Mouse (Mus musculus): Measurements from ENCODE around the gene Max.

Max gene

GRCm38 (mm10) chr12:76918855-76919254 lies 43.1 kb downstream of the Max start:
- no peak for DNase-seq

DNA sequence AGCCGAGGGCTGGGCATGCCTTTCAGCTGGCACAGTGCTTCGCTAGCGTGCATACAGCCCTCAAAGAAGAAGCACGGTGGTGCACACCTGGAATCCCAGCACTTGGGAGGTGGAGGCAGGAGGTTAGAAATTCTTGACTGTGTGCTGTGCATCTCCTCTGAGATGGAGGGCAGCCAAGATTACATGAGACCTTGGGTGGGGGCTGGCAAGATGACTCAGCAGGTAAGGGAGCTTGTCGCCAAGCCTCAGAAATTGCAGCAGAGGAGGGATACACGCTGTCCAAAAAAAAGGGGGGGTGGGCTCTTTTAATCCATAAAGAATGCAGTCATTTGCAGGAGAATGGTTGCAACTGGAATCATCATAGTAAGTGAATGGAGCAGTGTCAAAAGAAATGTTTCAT lies 43.9 kb downstream of the Max start:
- DNase-seq = no peak

GRCm38 (mm10) chr12:76916163-76916562 lies 45.8 kb downstream of the Max start:
- no peak for DNase-seq

DNA sequence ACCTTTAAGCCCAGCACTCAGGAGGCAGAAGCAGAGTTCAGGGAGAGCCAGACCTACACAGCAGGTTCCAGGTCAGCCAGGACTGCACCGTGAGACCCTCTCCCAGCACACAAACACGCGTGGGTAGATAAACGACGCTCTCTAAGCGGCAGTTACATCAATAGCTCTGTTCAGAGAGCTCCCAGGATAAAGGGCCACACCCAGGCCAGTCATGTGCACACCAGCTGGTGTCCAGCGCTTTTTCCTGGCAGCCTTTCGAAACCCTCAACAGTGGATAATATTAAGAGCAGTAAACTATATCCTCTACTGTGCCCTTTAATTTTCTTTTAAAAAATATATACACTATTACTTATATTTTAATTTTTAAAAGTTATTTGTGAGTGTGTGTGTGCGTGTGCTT lies 49.8 kb downstream of the Max start:
- DNase-seq = no peak

- DNase-seq = no peak
Observed at GRCm38 (mm10) chr12:76911171-76911726, 50.8 kb downstream of the Max start.

DNA sequence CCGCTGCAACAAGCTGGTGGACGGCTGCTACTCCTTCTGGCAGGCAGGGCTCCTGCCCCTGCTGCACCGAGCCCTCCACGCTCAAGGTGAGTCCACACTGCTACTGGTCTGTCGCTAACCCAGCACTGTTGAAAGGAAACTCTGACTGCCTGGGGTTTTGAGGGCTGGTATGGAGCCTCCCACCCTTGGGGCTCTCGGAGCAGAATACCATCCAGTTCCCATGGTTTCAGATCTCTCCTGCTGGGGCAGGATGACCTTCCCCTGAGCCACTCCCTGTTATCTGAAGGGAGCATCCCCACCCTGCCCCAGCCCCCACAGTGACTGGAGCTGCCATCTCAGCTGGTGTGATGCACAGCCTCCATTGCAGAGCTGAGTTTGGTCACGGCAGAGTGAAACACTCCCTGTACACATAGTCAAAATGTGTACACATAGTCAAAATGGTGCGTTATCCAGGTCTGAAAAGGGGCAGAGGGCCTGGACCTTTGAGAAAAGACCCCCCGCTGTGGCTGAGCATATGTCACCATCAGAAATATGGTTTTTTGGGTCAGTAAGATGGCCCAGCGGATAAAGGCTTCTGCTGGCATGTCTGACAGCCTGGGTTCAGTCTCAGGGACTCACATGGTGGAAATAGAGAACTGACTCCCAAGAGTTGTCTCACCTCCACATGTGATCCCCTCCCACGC lies 51.6 kb downstream of the Max start:
- DNase-seq = no peak

GRCm38 (mm10) chr12:76909218-76909617 lies 52.8 kb downstream of the Max start:
- no peak for DNase-seq

- DNase-seq = no peak
Observed at GRCm38 (mm10) chr12:76906278-76906677, 55.7 kb downstream of the Max start.

GRCm38 (mm10) chr12:76901508-76902294 lies 60.3 kb downstream of the Max start:
- DNase-seq = no peak

- no peak for DNase-seq
Observed at GRCm38 (mm10) chr12:76899261-76899975, 62.6 kb downstream of the Max start.

- no peak for DNase-seq
Observed at GRCm38 (mm10) chr12:76898141-76898540, 63.9 kb downstream of the Max start.

- DNase-seq = no peak
Observed at GRCm38 (mm10) chr12:76897006-76897405, 65.0 kb downstream of the Max start.

DNA sequence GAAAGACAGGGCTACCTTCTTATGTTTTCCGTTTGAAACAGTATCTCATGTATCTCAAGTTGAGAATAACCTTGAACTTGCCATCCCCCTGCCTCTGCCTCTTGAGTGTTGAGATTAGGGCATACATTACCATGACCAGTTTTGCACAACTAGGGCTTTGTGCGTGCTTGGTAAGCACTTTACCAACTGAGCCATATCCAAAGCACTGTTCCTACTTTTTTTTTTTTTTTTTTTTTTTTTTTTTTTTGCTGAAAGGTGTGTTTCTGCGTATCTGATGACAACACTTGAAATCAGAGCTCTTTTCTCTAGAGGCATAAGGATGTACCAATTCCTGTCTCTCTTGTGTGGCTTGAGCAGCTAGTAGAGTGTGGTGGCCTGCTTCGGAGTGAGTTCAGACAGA lies 65.4 kb downstream of the Max start:
- no peak for DNase-seq

GRCm38 (mm10) chr12:76895777-76896176 lies 66.2 kb downstream of the Max start:
- no peak for DNase-seq

DNA sequence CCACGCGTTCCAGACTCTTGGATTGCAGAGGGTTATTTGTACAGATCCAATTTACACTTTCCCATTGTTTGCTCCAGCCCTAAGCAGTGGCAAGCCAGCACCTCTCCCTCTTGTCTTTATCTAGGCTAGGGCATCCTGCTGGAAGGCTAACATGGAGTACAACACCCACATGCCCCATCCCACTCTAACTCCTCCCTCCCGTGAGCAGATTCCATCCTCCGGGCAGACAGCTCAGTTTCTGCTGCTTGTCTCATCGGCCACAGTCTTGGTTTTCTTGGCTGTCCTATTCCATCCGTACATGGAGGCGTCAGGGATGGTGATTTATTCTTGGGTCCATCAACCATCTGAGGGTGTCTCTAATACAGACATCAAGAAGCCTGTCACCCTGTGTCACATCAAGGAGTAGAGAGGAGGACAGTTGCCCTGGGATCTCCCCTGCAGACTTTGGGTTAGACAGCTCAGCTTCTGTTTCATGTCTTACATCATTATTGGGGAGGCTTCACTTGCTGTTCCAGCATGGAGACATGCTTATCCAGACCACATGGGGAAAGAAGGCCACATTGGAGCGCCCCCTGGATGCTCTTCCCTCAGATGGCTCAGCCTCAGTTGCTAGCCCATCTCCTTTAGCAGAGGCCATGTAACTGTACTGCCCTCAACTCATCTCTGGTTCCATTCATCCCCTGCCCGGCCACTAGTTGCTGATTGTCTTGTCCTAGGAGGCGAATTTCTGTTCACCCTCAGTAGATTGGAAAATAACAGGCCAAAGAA lies 67.0 kb downstream of the Max start:
- DNase-seq = no peak

DNA sequence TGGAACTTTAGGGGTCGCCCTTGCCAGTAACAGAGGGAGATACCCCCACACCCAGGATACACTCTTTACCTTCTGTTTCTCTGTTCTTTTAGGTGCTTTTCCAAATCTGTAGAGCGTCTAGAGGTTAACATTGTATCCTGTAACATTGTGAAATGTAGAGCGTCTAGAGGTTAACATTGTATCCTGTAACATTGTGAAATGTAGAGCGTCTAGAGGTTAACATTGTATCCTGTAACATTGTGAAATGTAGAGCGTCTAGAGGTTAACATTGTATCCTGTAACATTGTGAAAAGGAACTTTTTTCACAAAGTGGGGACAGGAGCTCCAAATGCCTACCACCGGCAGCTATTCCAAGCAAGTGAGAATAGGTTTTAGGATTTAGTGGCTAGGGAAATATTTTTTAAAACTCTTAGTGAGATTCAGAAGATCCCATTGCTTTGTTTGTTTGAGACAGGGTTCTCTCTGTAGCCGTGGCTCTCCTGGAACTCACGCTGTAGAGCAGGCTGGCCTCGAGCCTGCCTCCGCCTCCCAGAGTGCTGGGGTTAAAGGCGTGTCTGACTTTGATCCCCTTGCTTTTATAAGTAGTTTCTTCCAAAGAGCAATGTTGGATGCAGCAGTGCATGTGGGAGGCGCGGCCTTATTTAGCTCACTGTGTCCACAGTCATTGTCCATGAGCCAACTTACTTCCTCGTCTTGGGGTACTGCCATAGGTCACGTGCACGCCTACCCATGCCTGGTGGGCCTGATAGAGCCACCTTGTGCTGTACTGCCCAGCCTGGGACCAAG lies 68.9 kb downstream of the Max start:
- DNase-seq = no peak

GRCm38 (mm10) chr12:76891160-76891559 lies 70.8 kb downstream of the Max start:
- DNase-seq = no peak

- no peak for DNase-seq
Observed at GRCm38 (mm10) chr12:76889404-76890184, 72.4 kb downstream of the Max start.

- DNase-seq = no peak
Observed at GRCm38 (mm10) chr12:76887941-76888340, 74.1 kb downstream of the Max start.
